In genomic region chr13:69595911-69596310, GRCm38 (mm10) we compare ENCODE assay signal across 27 mouse cellular contexts.
"Had no signal": no experiment of that assay in that cellular context is flagged by ENCODE, and none has a peak within 500 bp of the region (broad histone marks: within the 10 kb centered on the region; RNA-seq: fewer than 3 reads in every experiment).

No protein-coding gene starts in this region.

- H3K27ac ChIP-seq: limb, embryonic 10.5 days; limb, embryonic 12.5 days; limb, embryonic 13.5 days; limb, embryonic 15.5 days; liver, embryonic 12.5 days; liver, embryonic 13.5 days; liver, embryonic 14.5 days; liver, embryonic 15.5 days; lung, embryonic 15.5 days; macrophage; midbrain, embryonic 10.5 days; midbrain, embryonic 12.5 days; midbrain, embryonic 13.5 days; midbrain, embryonic 15.5 days; neural tube, embryonic 12.5 days had no signal

- H3K4me1 ChIP-seq: limb, embryonic 10.5 days; limb, embryonic 12.5 days; limb, embryonic 13.5 days; limb, embryonic 15.5 days; liver, embryonic 12.5 days; liver, embryonic 13.5 days; liver, embryonic 15.5 days; lung, embryonic 15.5 days; midbrain, embryonic 10.5 days; midbrain, embryonic 12.5 days; midbrain, embryonic 13.5 days; midbrain, embryonic 15.5 days; neural tube, embryonic 12.5 days had no signal

- H3K4me3 ChIP-seq: limb, embryonic 10.5 days; limb, embryonic 12.5 days; limb, embryonic 13.5 days; limb, embryonic 15.5 days; liver, embryonic 12.5 days; liver, embryonic 13.5 days; liver, embryonic 15.5 days; lung, embryonic 15.5 days; megakaryocyte, embryonic 14.5 days; midbrain, embryonic 10.5 days; midbrain, embryonic 12.5 days; midbrain, embryonic 13.5 days; midbrain, embryonic 15.5 days; myocyte; neural tube, embryonic 12.5 days had no signal

- H3K27me3 ChIP-seq: limb, embryonic 12.5 days; limb, embryonic 13.5 days; limb, embryonic 15.5 days; liver, embryonic 12.5 days; liver, embryonic 13.5 days; liver, embryonic 15.5 days; lung, embryonic 15.5 days; midbrain, embryonic 12.5 days; midbrain, embryonic 13.5 days; midbrain, embryonic 15.5 days; neural tube, embryonic 12.5 days had no signal

- DNase-seq: left cerebral cortex, postnatal 4 days; liver, embryonic 13.5 days; liver, postnatal 0 days; lung, adult 18-20 months; lung, adult 2 months; lung, embryonic 14.5 days; lung, postnatal 10 days; lung, postnatal 14 days; lung, postnatal 36 days; lung, postnatal 4 days; midbrain, embryonic 14.5 days had no signal

- H3K36me3 ChIP-seq: limb, embryonic 10.5 days; limb, embryonic 15.5 days; liver, embryonic 12.5 days; liver, embryonic 13.5 days; liver, embryonic 15.5 days; lung, embryonic 15.5 days; midbrain, embryonic 12.5 days; midbrain, embryonic 13.5 days; midbrain, embryonic 15.5 days; neural tube, embryonic 12.5 days had no signal

- H3K9ac ChIP-seq: limb, embryonic 12.5 days; limb, embryonic 13.5 days; limb, embryonic 15.5 days; liver, embryonic 12.5 days; liver, embryonic 13.5 days; liver, embryonic 14.5 days; liver, embryonic 15.5 days; liver, postnatal 0 days; lung, embryonic 14.5 days; lung, embryonic 15.5 days; midbrain, embryonic 12.5 days; midbrain, embryonic 13.5 days; midbrain, embryonic 15.5 days; neural tube, embryonic 12.5 days had no signal
